Mouse (Mus musculus): Measurements from ENCODE around the gene Casp7.

Casp7 gene

GRCm38 (mm10) chr19:56424606-56425395, 27.9 kb downstream of the Casp7 start:
- DNase-seq (ENCODE audit: low spot score in 2 of 2), result no peak

- DNase-seq (ENCODE audit: low spot score in 2 of 2), result no peak
Measured at GRCm38 (mm10) chr19:56425492-56425891, 28.6 kb downstream of the Casp7 start.

DNA sequence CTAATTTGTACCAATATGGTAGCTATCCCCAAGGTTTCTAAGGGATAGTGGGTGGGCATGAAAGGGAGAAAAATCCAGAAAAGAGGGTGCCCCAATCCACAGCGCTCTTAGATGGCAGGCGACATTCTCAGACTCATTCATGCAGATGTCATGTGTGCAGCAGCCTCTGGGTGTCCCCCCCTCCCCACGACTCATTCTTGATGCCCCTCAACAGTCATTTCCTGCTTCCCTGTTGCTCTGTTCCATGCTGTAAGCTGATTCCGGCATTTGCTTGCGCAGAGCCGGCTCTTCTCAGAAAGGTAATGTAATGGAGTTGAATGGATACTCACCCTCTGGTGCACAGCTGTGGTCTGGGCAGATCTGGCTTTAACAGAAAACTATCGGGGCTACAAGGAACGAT, 33.4 kb downstream of the Casp7 start:
- DNase-seq (ENCODE audit: low spot score in 2 of 2), result no peak

DNA sequence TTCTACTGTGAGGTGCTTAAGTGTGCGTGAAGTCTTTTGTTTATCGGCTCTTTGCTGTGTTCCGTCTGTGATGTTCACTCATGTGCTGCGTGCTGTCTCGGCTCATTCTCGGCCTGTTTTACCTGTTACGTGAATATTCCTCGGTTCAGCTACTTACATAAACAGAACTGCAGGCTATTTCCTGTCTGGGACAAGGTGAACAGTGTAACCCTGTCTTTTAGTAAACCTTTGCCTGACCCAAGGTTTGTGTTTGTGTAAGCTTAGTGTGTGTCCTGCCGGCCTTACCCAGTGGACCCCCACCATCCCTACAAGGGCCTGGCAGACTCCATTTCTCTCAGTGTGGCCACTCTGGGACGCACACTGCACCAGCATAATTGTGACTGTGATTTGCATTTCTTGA, 35.8 kb downstream of the Casp7 start:
- no peak for DNase-seq (ENCODE audit: low spot score in 2 of 2)

- no peak for DNase-seq (ENCODE audit: low spot score in 2 of 2)
Measured at GRCm38 (mm10) chr19:56433581-56433980, 36.7 kb downstream of the Casp7 start.

- no peak for DNase-seq (ENCODE audit: low spot score in 2 of 2)
Measured at GRCm38 (mm10) chr19:56436380-56436779, 39.5 kb downstream of the Casp7 start.

- DNase-seq (ENCODE audit: low spot score in 2 of 2), result no peak
Measured at GRCm38 (mm10) chr19:56438357-56439071, 41.6 kb downstream of the Casp7 start.

DNA sequence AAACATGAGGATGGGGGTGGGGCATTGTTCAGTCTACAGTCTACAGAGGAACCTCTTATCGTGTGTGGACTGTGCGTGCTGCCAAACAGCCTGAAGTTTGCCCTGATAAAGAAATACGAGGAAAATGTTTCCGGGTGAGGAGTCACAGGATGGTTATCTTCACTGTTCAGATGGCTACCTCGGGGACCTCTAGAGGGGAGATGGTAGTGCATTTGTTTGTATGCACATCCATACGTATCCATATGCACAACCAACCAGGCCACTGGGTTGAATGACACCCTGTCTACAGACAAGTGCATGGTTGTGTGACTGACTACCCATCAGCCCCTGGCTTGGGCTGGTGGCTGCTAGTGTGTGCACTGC, 42.1 kb downstream of the Casp7 start:
- no peak for DNase-seq (ENCODE audit: low spot score in 2 of 2)

DNA sequence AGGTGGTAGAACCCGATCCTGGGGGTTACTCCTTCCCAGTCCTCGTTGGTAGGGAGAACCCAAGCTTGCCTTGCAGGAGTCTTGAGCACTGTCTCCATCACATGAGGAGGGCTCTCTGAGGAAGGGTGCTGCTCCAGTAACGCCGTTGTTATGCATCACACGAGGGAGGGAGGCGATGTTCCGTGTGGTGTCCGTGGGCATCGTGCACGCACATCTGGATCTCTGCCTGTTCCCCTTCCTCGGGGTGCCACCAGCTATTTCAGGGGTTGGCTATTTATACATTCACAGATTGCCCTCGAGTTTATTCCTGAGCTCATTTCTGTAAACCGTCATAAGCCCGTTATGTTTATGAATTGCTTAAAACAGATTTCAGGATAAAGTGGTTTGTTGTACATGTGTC, 46.5 kb downstream of the Casp7 start:
- no peak for DNase-seq (ENCODE audit: low spot score in 2 of 2)

- DNase-seq (ENCODE audit: low spot score in 2 of 2), result no peak
Measured at GRCm38 (mm10) chr19:56448784-56449183, 51.9 kb downstream of the Casp7 start.

- no peak for DNase-seq (ENCODE audit: low spot score in 2 of 2)
Measured at GRCm38 (mm10) chr19:56449537-56449936, 52.6 kb downstream of the Casp7 start.

DNA sequence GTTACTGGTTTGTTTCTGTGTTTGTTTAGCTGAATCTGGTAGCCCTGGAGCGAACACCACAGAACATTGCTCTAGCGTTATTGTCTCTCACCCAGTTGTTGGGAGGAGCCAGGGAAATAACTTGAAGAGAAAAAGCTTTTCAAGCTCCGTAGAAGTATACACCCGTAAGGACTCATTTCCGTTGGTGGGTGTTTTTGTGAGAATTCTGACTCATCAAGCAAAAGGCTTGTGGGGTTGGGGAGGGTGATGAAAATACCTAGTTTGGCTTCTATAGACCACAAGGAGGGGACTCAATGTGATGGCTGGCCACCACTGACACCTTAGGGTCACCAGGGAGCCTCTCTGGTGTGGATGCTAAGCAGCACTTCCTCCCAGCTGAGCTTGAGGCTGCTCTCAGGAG, 54.0 kb downstream of the Casp7 start:
- DNase-seq (ENCODE audit: low spot score in 2 of 2), result no peak

- DNase-seq (ENCODE audit: low spot score in 2 of 2), result no peak
Measured at GRCm38 (mm10) chr19:56451867-56452266, 54.9 kb downstream of the Casp7 start.

DNA sequence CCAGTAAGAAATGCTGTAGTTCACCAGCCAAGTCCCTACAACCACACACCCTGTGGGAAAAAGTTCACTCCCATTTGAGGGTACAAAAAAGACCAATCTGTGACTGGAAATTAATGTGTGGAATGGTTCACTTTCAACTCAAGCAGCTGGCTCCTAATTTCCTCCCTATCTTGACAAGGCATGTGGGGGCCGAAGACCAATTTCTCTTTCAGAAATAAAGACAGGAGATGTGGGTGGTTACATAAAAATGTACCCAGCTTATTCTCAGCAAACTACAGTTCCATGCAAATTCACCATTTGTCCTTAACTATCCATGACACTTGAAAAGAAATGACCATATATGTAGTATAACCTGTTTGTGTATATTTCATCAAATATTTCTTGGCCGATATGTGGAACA, 55.5 kb downstream of the Casp7 start:
- DNase-seq (ENCODE audit: low spot score in 2 of 2), result no peak

- DNase-seq (ENCODE audit: low spot score in 2 of 2), result no peak
Measured at GRCm38 (mm10) chr19:56454862-56455261, 57.9 kb downstream of the Casp7 start.

DNA sequence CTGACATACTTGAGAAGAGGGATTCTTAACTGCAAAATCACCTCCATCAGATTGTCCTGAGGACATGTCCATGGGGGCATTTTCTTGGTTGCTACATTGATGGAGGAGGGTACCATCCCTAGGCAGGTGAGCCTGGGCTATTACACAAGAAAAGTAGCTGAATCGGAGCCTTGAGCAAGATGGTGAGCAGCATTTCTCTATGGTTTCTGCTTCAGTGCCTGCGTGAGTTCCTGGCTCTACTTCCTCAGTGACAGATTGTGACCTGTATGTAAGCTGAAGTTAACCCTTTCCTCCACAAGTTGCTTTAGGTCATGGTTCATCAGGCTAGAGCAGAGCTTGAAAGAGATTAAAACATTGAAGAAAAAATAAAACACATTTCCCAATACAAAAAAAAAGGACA, 58.4 kb downstream of the Casp7 start:
- DNase-seq (ENCODE audit: low spot score in 2 of 2), result no peak

DNA sequence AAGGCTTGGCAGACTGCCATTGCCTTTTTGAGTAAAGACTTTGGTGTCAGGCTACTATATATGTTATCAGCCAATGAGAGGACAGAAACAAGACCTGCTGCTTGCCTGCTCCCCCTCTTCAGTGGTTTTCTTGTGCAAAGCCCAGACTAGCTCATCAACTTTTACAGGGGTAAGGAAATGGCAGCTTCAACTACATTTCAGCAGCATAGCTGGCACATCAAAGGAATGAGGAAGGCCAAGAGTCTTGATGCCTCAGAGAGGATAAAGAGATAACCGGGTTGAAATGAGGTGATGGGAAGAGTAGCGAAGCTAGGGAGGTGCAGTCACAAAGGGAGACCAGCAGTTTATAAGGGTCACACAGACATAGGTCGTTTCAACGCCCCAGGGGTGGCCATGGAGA, 60.6 kb downstream of the Casp7 start:
- DNase-seq (ENCODE audit: low spot score in 2 of 2), result no peak

DNA sequence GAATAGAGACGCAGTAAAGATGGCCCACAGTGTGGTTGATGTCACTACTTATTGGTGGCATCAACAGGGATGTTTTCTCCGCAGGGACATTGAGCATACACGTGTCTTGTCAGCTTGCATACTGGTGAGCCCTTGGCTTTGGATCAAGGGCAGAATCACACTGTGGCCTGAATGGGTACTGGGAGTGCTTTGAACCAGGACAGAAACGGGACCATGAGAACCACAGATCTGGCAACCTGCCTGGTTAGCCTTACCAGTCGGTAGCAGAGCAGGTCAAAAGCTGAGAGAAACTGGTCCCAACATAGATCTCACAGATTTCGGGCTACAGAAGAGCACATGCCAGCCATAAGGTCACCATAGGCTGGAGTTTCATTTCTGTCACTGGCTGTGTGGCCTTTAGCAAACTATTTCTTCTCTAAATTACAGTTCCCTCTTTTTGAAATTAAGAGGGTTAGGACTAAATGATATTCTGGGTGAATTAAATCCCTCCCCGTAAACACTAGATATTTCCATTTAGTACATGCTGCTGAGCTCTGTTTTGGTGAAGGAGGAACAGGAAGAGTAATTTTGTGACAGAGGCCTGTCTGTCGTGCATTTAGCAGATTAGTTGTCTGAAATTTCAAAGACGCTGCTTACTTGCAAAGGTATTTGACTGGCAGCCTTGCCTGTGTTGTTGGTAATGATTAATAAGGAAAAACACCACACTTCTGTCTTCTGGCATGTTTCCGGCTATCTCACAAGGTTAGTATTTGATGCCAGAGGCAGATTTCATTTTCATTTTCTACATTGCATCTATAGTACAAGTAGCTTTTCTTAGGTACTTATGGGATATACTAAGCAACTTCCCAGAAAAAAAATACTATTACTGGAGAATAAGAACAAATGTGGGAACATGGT, 62.5 kb downstream of the Casp7 start:
- no peak for DNase-seq (ENCODE audit: low spot score in 2 of 2)

- no peak for DNase-seq (ENCODE audit: low spot score in 2 of 2)
Measured at GRCm38 (mm10) chr19:56460241-56460640, 63.3 kb downstream of the Casp7 start.

DNA sequence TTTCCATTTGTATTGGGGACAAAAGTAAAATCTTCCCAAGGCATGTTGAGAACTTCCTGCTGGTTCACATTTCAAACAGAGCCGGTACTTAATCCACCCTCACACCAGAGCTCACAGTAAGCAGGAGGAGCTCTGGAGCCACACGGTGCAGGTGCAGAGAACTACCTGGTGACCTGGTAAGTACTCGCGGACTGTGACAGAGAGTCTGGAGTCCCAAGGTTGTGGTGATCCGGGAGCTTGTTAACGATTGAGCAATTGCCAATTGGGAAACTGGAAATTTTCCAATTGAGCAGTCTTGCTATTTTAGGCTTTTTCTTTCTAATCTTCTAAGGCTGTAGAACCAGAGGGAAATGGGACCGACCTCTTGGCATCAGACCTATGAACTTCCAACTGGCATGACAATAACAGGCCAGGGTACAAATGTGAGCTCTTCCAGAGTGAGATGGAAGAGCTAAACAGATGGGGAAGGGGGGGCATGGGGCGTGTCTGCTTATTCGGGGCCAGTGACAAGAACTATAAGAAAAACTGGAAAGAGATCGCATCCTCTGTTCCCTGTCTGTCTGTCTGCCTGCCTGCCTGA, 64.7 kb downstream of the Casp7 start, which contains the start of gene Plekhs1:
Gene Plekhs1, plus strand, starts transcription at position 119 of the 580 bp plus-strand sequence.
- DNase-seq (ENCODE audit: low spot score in 2 of 2), result no peak

- DNase-seq (ENCODE audit: low spot score in 2 of 2), result no peak
Measured at GRCm38 (mm10) chr19:56462786-56463185, 65.9 kb downstream of the Casp7 start.

DNA sequence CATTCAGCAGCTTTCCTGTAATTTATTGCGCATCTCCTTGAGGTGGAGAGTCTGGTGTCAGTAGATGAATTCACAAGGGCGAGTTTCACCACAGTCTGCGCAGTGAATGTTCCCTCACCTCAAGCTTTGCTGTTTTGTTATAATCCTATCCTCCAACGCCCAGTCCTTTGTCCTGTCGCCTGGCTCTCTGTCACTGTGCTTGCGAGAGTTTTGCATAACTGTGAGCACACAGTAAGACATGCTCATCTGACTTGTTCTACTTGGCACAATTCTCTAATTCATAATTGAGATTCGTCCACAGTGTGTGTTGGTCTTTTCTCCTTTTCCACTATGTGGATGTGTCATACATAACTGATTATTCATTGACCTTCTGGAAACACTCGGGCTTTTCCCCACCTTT, 69.6 kb downstream of the Casp7 start:
- no peak for DNase-seq (ENCODE audit: low spot score in 2 of 2)

Data from frontal cortex, postnatal 25 days (tissue).